Mouse (Mus musculus) adrenal gland, adult 18-20 months (tissue): ENCODE measurements around the gene Dennd4c. TPM values are rescaled to one million over a fixed set of nuclear protein-coding genes. Genes with fewer than 3 reads are reported as not detected.

Experiments used
- DNase-seq, 2 experiments: peaks; one replicate each; pipeline ENCODE4 v3.0.0; 2021 to 2022; ENCODE audit warnings: low spot score in 2 of 2
- total RNA-seq, 2 experiments: library from RNA; stranded (reverse); gene quantifications; 1 replicate in 1 of 2; 2 replicates in 1 of 2; pipeline ENCODE4 v1.2.3; 2021

Dennd4c gene
- total RNA-seq, 2 experiments from 2014 or later, result 52.6 to 53.5 TPM

GRCm38 (mm10) chr4:86879477-86879876 lies 131.1 kb downstream of the Dennd4c start:
- DNase-seq, result no peak

- no peak for DNase-seq
Observed at GRCm38 (mm10) chr4:86881178-86881577, 132.8 kb downstream of the Dennd4c start.

- DNase-seq, result no peak
Observed at GRCm38 (mm10) chr4:86882413-86882812, 134.1 kb downstream of the Dennd4c start.

GRCm38 (mm10) chr4:86884945-86885344 lies 136.6 kb downstream of the Dennd4c start:
- peak; percentile 31 to 45 for DNase-seq

- DNase-seq, result no peak
Observed at GRCm38 (mm10) chr4:86885790-86886159, 137.4 kb downstream of the Dennd4c start.

- DNase-seq, result peak; percentile 22 to 39
Observed at GRCm38 (mm10) chr4:86886160-86886878, 138.0 kb downstream of the Dennd4c start.

- no peak for DNase-seq
Observed at GRCm38 (mm10) chr4:86887879-86888278, 139.5 kb downstream of the Dennd4c start.

GRCm38 (mm10) chr4:86897411-86897810 lies 149.1 kb downstream of the Dennd4c start:
- DNase-seq, result peak; percentile 23 to 37

GRCm38 (mm10) chr4:86898791-86899474 lies 150.6 kb downstream of the Dennd4c start:
- peak; percentile 37 to 53 for DNase-seq

Other genes with a start within 250 kb of the Dennd4c start
- gene Saxo1, start 190.2 kb upstream of the Dennd4c start, total RNA-seq, result not detected
- 10 to 100 TPM; 96.4 to 99.1 TPM for gene Rraga, start 172.9 kb upstream of the Dennd4c start, total RNA-seq
- gene Haus6, start 136.5 kb upstream of the Dennd4c start, total RNA-seq, result 1 to 10 TPM; 5.7 to 5.9 TPM
- 1,000 to 10,000 TPM in 1 of 2 experiments, 100 to 1,000 TPM in 1; 453 to 1,008 TPM for gene Plin2, start 78.5 kb upstream of the Dennd4c start, total RNA-seq
- 100 to 1,000 TPM; 850 to 888 TPM for gene Rps6, start 108.9 kb downstream of the Dennd4c start, total RNA-seq
- gene Acer2, start 125.8 kb downstream of the Dennd4c start, total RNA-seq, result 10 to 100 TPM; 20.5 to 36.3 TPM